Mouse (Mus musculus): ENCODE results near the gene Myo1e. TPM values are rescaled to one million over a fixed set of nuclear protein-coding genes. Genes with fewer than 3 reads are reported as not detected.

Myo1e gene
- polyA plus RNA-seq, 1 experiment = 7.9 TPM

DNA sequence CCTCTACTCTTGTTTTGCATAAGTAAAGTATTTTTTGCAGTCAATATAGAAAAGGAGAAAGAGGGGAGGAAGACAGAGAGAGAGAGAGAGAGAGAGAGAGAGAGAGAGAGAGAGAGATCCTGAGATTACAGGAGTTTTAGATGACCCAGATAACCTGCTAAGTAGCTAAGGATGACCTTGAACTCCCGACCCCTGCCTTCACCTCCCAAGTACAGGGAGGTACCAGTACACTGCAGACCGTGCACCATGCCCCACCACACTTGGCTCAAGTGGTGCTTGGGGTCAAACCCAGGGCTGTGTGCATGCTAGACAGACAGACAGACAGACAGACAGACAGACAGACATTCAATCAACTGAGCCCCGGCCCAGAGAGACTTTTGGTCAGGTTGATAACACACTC lies 69.9 kb downstream of the Myo1e start:
- no peak for DNase-seq (ENCODE audit: extremely low spot score in 1 of 2, low spot score in 1 of 2)

DNA sequence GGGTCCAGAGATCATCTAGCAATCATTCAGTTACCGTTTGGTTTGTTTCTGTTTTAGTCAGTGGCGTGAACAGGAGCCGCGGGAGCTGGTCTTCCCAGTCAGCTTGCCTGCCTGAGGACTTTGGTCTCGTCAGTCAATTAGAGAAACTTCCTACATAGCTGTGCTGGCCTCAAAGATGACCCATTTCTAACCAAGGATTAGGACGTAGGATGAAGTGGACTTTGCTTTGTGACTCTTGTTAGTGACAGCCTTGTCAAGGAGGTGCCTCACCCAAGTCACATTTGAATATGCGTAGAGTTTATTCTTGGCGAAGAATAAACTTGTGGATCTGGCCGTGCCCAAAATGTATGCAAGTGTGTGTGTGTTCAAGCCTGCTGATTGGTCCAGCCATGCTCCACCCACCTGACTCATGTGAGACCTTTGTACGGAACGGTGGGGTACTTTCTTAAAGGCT lies 70.4 kb downstream of the Myo1e start:
- no peak for DNase-seq (ENCODE audit: extremely low spot score in 1 of 2, low spot score in 1 of 2)

DNA sequence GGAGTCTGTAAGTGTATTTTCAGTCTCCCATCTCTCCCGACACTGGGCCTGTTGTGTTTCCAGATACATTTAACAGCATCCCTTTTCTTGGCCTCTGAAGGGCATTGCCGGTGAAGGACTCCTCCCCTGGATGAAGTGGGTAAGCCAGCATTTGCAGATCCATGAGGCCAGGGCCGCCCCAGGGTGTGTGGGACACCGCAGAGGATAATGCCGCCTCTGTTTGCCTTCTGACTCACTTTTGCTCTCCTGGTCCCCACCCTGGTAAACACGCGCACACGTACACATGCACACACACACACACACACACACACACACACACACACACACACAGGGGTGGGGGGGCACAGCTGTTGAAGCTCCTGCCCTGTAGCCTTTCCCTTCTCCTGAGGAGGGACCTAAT lies 74.3 kb downstream of the Myo1e start:
- no peak for DNase-seq (ENCODE audit: extremely low spot score in 1 of 2, low spot score in 1 of 2)

DNA sequence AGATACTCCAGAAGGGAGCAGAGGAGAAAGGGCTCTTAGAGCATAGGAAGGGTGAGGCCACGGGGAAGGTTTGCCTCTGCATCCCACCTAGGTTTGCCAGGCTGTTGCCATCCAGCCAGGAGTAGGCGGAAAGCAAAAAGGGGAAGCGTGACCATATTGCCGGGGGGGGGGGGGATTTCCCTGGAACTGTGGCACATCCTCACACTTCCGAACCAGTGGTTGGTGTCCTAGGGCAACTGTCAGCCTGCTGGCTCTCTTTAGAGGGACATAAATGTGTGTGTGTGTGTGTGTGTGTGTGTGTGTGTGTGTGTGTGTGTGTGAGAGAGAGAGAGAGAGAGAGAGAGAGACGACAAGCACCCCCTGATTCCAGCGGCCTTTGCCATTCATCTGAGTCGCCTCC lies 75.0 kb downstream of the Myo1e start:
- no peak for DNase-seq (ENCODE audit: extremely low spot score in 1 of 2, low spot score in 1 of 2)

DNA sequence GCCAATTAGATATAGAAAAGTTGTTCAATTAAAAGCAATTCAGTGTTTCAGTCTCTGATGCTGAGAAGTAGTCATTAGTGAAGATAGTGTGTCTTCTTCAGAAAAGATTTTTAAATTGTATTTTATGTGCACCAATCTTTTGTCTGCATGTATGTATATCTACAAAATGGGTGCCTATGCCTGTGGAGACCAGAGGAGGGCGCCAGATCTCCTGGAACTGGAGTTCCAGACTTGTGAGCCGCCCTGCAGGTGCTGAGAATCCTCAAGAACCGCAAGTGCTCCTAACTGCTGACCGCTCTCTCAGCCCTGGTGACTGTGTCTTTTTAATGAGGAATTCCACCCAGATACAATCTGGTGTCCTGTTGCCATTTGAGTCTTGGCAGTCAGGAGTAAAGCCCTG lies 76.0 kb downstream of the Myo1e start:
- no peak for DNase-seq (ENCODE audit: extremely low spot score in 1 of 2, low spot score in 1 of 2)

DNA sequence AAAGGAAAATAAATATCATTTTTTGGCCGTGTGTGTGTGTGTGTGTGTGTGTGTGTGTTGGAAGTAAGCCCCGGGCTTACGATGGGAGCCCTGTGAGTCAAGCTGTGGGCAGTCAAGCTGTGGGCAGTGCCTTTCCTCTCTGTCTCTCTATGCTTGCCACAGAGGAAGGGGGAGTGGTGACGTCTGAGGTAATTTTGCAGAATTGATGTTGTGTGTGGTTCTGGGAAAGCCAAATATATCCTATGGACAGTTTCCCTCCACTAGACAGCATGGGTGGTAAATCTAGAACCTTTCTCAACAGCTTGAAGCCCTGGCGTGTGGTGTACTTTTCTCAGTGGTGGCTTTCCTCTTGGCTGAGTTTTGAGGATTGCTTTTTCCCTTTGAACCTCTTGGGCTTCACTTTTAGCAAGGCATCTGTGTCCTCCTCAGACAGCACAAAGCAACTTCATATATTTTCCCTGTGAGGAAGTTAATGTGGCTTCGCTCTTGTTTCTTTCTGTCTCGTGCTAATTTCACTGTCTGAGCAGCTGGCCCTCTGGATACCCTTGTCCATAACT lies 77.5 kb downstream of the Myo1e start:
- DNase-seq (ENCODE audit: extremely low spot score in 1 of 2, low spot score in 1 of 2) = peak; percentile 33 to 62

DNA sequence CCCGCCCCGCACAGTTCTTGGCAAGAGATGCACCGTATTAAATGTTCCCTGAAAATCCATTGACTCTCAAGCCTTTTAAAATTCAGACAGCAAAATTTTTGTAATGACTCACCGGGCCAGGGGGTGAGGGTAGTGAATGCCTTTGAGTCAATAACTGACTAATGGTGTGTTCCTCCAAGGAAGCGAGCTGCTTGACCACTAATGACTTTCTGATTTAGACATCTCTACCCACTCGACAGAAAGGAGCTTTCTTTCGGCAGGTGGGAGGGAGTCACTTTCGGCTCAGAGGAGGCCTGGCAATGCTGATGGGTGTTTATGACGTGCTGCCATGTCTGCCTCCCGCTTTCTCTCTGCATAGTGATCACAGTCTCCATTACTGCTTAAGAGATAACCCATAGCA lies 83.6 kb downstream of the Myo1e start:
- no peak for DNase-seq (ENCODE audit: extremely low spot score in 1 of 2, low spot score in 1 of 2)

DNA sequence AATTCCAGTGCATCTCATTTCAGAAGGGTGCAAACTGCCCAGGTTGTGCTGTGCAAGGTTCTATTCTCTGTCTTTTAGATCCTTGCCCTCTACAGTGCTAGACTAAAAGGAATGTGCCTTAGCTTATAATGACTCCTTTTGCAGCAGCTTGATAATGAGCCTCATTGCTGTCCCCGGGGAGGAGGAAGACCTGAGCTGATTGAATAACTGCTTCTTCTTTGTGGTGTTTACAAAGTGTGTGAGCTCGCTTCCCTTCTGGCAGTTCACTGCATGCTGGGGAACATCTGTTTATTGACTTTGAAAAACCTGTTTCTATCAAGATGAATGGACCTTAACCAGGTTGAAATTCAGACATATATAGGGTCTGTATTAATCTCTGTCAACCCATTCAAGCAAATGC lies 89.8 kb downstream of the Myo1e start:
- no peak for DNase-seq (ENCODE audit: extremely low spot score in 1 of 2, low spot score in 1 of 2)

DNA sequence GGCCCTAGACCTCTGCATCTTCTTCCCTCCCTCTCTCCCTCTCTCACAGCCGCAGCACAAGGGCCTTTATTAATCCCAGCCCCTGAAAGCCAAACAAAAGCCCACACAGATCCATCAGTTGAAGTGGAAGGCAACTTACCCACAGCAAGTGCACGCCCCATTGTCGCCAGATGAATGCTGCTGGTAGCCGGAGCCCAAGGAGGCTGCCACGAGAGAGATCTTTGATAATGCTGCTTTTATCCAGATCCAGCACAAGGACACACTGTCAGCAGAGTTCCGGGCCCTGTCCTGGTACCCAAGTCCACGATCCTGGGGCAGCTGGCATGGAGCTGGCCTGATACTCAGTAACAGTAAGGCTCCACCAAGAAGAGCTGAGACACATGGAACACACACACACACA lies 91.1 kb downstream of the Myo1e start:
- peak in 1 of 2 experiments; percentile 22 for DNase-seq (ENCODE audit: extremely low spot score in 1 of 2, low spot score in 1 of 2)

DNA sequence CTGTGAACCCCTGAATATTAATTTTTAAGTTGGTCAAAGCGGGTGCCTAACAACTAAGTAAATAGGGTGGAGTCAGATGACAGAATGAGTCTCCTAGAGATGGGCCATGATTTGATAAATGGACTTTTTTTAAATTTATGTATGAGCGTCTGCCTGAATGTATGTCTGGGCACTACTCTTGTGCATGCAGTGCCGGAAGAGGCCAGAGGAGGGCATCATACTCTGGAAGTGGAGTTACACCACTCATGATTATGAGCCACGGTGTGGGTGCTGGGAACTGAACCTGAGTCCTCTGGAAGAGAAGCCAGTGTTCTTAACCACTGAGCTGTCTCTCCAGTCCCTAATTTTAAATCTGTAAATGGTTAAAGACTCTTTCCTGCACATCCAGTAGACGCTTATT lies 93.6 kb downstream of the Myo1e start:
- DNase-seq (ENCODE audit: extremely low spot score in 1 of 2, low spot score in 1 of 2) = no peak

DNA sequence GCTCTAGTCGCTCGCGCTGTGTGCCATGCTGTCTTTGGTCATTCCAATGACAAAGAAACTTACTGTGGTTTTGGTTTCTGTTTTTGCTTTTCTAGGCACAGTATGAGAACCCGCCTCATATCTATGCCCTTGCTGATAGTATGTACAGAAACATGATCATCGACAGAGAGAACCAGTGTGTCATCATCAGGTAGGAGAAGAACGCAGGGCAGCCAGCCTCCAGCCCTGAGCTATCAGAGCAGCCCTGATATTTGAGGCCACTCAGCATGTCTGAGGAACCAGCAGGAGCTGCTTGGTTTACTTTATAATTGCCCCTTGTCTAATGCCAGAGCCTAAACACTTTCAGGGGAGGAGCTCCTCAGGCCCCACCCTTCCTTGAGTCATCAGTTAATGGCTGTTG lies 94.4 kb downstream of the Myo1e start:
- no peak for DNase-seq (ENCODE audit: extremely low spot score in 1 of 2, low spot score in 1 of 2)

DNA sequence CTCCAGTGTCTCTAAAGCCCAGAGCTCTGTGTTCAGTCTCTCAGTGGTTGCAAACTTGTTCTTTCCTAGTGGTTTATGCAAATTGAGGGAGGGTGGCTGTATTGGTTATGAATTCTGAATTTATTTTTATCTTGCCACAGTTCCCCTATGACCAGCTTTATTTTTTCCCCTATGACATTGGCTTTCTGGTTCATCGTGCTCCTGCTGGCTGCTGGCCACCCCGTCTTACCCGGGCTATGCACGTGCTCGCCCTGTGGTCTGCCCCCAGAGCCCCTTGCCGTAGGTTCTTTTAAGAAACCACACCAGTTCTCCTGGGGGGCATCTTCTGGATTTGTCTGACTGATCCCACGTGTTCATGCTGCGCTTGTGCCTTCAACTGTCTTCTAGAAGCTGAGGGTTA lies 97.8 kb downstream of the Myo1e start:
- no peak for DNase-seq (ENCODE audit: extremely low spot score in 1 of 2, low spot score in 1 of 2)

DNA sequence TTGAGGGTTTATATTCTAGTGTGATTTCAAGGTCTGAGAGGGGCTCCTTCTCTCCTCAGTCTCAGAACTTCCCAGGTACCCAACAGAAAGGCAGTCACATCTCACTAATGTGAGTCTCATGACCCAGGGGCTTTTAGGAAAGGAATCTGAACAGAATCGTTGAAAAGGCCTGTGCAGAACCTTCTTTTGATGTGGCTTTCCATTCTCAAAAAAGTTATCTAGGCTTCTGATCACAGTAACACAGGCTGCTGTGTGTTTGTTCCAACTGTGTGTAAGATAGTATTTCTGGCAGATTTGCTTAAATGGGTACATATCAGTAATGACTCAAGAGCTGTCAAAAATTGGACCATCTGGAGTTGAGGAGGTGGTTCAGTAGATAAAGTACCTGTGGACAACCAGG lies 102.9 kb downstream of the Myo1e start:
- no peak for DNase-seq (ENCODE audit: extremely low spot score in 1 of 2, low spot score in 1 of 2)

DNA sequence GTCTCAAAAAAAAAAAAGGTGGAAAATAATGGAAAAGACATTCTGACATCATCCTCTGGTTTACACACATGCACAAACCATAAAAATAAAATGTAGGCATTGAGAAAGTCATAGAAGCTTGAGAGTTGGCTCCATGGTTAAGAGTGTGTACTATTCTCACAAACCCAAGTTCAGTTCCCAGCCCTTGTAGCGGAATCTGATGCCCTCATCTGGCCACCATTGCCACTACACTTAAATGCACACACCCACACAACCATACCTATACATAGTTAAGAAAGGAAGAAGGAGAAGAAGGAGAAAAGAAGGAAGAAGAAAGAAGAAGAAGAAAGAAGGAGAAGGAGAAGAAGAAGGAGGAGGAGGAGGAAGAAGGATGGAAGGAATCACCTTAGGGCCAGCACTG lies 106.9 kb downstream of the Myo1e start:
- DNase-seq (ENCODE audit: extremely low spot score in 1 of 2, low spot score in 1 of 2) = no peak

DNA sequence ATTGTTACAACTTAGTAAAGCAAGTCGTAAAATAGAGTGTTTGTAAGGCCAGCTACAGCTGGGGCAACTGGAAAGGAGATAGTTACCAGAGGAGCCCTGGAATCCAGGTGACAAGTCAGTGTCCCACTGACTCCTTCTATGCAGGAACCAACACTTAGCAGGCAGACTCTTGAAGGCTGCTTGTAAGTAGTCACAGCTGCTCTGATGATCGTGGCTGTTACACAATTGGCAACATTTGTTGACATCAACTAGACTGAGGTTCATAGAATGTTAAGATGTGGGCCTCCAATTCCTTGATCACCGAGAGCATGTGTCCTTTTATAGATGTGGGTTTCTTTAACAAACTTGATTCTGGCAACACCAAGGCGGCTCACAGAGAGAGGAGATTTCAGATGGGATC lies 108.0 kb downstream of the Myo1e start:
- DNase-seq (ENCODE audit: extremely low spot score in 1 of 2, low spot score in 1 of 2) = no peak

DNA sequence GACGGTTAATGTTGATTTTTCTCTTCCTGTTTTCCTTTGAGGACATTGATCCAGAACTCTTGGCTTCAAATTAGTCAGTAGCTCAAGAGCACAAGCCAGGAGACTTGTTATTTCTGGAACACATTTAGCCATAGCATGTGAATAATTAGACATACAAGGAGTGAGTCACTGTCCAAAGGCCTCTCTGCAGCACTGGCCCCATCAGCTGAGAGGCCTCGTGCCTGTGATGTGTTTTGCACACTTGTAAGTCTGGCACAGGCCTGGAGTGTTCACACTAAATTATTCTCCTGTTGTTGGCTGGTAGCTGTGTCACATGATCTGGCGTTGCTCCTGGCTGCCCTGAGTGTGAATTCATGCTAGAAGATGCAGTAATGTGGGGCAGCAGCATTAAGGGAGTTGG lies 111.5 kb downstream of the Myo1e start:
- DNase-seq (ENCODE audit: extremely low spot score in 1 of 2, low spot score in 1 of 2) = no peak

DNA sequence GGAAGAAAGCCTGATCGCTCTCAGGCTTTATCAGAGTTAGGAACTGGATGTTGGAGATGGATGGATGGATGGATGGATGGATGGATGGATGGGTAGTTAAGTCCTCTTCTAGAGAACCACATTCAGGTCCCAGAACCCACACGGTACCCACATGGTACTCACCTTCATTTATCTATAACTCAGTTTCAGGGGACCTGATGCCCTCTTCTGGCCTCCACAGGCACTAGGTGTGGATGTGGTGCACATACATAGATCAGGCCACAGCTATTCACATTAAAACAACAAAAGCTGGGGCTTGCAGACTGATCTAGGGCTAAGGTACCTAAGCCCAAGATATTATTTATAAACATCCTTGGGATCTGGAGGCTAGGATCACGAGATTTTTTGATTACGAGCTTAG lies 117.2 kb downstream of the Myo1e start:
- DNase-seq (ENCODE audit: extremely low spot score in 1 of 2, low spot score in 1 of 2) = no peak

DNA sequence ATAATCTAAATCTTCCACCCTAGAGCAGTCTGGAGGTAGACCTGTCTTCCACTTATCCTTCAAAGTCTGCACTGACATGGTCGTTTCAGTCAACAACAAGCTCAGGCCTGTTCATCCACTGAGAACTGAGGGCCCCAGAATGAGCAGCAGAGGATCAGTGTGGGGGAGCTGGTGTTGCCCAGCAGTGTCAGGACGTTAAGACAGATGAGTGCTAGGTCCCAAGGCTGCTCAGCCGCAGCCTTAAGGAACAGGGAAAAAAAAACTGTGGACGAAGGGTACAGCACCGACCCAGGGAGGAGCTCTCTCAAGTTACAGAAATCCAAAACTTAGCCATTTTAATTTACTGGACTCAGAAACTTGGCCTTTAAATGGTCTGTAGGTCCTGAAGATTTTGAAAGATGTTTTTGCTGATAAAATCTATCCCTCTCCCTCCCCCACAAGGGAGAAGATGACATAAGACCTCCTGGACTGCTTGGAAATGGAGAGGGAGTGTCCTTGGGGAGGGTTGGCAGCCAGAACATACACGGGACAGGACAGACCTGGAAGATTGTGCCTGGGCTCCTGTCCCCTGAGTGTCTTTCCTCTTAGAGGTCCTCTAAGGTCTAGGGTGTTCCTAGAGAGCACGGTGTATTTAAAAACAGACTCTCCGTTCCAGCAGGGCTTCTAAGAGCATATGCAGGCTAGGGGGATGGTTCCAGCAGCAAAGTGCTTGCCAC lies 118.9 kb downstream of the Myo1e start:
- no peak for DNase-seq (ENCODE audit: extremely low spot score in 1 of 2, low spot score in 1 of 2)

DNA sequence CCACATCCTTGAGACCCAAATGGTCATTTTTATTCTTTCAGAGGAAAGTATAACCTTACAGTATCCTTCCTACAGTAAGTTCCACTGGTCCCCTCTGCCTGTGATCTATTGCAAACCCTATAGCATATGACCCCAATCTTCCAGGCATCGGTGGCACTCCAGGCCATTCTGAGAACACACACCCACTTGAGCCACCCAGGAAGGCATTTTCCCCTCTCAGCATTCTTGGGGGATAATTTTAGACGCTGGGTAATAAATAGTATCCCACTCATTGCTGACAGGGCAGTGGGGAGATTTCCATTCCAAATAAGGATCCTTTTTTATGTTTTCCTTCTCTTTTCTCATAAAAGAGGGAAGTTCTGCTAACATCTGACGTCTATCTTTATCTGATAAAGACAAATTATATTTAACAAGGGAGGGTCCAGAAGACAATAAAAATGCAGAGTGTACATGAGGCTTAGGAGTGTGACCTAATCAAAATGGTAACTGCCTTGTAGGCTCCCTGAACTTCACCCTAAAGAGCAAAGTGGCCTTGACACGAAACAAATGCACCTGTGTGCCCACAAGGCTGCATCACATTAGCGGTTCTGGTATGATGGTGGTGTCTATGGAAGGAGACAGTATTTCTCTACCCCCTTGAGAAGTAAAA lies 121.2 kb downstream of the Myo1e start:
- DNase-seq (ENCODE audit: extremely low spot score in 1 of 2, low spot score in 1 of 2) = no peak

DNA sequence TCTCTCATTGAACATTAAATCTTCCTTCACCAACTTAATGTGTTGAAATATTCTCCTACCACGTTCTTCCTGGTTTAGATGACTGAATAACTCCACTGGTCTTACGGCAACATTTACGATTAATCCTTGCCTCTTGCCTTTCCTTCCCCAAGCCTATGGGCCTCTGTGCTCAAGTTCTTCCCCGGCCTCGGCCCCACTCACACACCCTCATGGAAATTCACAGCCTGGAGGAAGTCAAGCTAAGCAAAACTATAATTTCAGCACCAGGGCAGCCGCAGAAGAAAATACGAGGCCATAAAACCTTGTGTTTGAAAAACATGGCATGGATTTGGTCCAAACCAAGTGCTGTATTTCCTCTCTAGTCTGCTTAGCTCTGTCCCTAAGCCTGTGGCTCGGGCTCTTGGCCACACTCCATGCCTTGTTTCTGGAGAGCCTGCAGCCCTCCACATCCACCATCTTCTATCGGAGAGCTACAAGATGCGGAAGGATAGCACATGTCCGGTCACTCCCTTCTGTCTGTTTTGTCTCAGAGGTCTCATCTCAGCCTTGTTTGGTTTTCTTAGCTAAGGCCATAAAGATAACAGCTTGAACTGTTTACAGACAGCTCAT lies 124.7 kb downstream of the Myo1e start:
- DNase-seq (ENCODE audit: extremely low spot score in 1 of 2, low spot score in 1 of 2) = no peak

DNA sequence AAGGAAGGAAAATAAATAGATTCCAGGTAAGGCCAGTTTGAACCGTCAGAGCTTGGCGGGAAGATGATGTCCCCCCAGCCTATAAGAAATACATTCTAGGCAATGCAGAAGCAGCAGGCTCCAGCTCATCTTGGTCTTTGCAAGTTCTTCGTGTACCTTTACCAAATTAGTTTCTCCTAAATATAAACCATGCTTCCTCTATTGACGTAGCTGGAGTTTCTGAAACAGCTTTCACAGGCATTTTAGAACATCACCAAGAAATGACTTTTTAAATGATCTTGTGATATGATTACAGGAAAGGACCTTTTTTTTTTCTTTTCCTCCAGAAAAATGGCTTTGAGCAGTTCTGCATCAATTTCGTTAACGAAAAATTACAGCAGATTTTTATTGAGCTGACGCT lies 131.2 kb downstream of the Myo1e start:
- peak; percentile 44 to 53 for DNase-seq (ENCODE audit: extremely low spot score in 1 of 2, low spot score in 1 of 2)

DNA sequence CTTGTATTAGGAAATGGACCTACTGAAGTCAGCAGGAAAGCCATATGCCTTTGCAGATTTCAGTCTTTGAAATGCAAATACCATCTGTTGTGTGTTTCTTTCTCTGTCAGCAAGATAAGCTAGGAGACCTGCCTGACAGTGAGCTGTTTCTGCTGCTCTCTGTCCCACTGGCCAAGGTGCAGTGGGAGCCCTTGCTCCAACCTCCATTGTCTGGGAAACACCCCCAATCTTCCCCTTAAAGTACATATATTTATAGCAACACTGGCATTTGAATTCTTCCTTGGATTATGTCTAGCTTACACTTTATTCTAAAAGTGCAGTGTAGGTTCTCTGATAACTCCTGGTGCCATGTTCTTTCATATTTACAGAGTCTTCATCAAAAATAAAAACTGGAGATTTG lies 131.7 kb downstream of the Myo1e start:
- DNase-seq (ENCODE audit: extremely low spot score in 1 of 2, low spot score in 1 of 2) = peak in 1 of 2 experiments; percentile 34

Measured in frontal cortex, adult 2 months (tissue).